Mouse (Mus musculus): ENCODE results near the gene Psmd8.
"Not testable (repeated sequence)": the region's sequence is repeated elsewhere in the genome, so short reads cannot be mapped to it uniquely, and the experiment has no call there.

The Psmd8 gene

DNA sequence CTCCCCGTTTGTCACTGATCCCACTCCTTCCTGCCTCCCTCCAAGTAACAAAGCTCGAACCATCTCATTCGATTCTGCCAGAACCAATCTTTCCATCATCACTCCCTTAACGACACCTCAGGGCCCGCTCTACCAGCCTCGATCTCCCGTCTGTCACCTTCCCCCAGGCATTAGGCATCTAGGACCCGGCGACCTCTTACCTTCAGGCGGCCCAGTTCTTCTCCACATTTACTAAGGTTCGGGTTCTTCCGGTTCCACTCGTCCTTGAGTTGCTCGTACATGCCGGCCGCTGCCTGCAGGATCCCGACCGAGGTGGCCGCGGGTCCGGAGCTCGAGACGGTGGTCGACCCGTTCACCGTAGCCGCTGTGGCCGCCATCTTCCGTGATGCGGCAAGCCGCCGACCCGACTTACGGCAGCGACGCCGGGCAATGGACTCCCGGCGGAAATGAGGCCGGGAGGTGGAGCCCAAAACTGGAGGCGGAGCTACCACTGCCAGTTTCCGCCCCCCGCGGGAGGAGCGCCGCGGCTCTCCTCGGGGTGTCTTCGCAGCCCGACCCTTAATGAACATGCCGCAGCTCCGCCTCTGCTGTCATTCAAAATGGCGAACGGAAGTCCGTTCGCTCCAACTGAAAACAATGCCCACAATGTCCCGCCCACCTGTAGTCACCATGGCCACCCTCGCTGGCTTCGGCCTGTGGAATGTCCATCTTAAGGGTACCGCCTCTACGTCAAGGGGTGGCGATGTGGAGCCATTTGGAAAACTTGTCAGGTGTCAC lies at the start of gene Psmd8:
Gene Psmd8, minus strand, starts transcription at position 625 of the 777 bp plus-strand sequence.
- DNase-seq (ENCODE audit: low spot score): peak; percentile 99

DNA sequence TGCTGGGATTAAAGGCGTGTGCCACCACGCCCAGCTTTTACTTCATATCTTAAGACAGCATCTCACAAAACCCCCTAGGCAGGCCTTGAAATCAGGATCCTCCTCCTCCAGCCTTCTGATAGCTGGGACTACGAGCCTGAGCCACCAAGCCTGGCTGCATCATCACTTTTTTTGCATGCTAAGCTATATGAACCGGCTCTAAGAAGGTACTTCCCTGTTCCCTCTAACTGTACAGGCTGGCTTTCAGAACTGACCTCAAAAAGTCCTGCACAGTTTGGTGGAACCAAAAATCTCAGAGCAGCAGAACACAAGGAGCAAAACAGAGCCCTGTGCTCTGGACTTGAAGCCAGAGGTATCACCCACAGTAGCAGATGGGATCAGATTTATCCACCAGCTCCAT lies 47.7 kb upstream of the Psmd8 start:
- no peak for DNase-seq (ENCODE audit: low spot score)

DNA sequence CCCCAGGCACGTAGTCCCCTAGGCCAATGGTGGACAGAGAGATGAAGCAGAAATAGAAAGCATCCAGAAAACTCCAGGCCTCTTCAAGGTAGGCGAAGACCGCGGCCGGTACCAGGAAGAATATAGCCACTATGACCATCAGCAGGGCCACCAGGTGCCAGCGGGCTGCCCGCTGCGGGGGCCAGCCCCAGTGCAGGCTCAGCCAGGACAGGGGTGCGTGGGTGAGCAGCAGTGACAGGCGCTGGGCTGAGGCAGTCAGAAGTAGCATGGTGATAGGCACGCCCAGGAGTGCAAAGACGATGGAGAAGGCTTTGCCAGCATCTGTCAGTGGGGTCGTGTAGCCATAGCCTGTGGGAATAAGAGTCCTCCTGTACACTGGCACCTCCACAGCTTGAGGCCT lies 45.0 kb upstream of the Psmd8 start:
- no peak for DNase-seq (ENCODE audit: low spot score)

DNA sequence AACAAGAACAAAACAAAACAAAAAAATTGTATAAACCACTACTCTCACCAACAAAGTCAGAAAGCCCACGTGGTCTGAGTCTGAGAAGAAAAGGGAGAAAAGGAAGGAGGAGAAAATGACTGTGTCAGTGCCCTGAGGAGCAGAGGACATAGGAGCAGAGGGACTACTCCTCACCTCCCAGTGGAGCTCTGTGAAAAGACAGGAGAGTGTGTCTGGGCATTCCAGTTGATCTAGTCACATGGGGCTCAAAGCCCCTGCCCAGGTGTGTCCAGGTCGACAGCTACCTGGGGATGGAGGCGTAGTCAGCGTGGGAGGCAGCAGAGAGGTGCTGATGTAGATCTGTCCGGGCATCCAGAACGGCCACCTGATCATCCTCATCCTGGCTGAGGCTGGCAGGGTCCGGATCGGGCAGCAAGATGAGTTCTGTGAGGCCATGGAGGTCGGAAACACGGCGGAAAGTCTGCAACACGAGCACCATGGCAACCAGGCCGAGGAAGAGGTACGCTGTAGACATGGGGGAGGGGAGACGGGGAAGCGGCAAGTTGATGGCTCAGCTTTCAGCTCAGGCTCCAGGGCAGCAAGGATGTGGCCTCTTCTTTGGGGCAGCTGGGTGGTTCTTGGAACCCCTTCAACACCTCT lies 44.4 kb upstream of the Psmd8 start:
- peak; percentile 80 for DNase-seq (ENCODE audit: low spot score)

DNA sequence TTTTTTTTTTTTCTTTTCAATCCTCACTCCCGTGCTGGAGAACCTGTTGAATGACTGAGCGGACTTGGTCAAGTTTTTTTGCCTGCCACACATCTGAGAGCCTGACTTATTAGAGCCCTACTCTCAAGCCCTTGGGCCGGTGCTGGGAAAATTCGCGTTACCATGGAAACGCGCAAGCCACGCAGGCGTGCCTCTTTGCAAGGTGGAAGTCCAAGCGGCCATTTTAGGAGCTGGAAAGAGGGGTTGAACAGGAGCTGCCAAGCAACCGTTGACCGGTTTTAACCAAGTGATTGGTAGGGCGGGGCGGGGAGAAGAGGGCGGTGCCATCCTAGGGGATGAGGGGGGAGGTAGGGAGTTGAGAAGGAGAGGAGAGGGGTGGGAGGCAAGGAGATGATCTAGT lies 34.3 kb upstream of the Psmd8 start:
- no peak for DNase-seq (ENCODE audit: low spot score)

DNA sequence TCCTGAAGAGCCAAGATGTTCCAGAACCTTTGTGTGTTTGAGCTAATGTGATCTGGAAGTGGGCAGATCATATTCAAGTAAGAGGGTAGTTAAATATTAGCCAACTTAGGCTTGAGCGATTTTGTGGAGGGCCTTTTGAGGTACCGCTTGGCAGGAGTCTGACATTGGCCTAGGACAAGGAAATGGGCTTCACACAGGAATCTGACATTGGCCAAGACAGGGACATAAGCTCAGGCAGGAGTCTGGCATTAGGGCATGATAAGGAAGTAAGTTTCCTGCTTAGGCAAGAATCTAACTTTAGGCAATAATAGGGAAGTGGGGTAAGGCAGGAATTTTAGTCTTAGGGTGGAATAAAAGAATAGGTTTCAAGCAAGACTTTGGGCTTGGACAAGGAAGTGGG lies 33.7 kb upstream of the Psmd8 start:
- no peak for DNase-seq (ENCODE audit: low spot score)

DNA sequence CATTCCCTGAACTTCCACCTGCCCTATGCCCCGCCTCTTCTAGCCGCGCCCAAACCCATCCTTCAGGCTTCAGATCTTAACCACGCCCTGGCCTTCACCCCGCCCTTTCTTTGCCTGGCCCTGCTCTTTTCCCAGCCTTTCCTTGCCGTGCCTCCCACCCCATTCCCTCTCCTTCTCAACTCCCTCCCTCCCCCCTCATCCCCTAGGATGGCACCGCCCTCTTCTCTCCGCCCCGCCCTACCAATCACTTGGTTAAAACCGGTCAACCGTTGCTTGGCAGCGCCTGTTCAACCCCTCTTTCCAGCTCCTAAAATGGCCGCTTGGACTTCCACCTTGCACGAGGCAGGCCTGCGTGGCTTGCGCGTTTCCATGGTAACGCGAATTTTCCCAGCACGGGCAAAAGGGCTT lies 33.2 kb upstream of the Psmd8 start, which contains the start of gene Catsperg1:
Gene Catsperg1, minus strand, starts transcription at position 361 of the 408 bp plus-strand sequence.
- peak; percentile 84 for DNase-seq (ENCODE audit: low spot score)

DNA sequence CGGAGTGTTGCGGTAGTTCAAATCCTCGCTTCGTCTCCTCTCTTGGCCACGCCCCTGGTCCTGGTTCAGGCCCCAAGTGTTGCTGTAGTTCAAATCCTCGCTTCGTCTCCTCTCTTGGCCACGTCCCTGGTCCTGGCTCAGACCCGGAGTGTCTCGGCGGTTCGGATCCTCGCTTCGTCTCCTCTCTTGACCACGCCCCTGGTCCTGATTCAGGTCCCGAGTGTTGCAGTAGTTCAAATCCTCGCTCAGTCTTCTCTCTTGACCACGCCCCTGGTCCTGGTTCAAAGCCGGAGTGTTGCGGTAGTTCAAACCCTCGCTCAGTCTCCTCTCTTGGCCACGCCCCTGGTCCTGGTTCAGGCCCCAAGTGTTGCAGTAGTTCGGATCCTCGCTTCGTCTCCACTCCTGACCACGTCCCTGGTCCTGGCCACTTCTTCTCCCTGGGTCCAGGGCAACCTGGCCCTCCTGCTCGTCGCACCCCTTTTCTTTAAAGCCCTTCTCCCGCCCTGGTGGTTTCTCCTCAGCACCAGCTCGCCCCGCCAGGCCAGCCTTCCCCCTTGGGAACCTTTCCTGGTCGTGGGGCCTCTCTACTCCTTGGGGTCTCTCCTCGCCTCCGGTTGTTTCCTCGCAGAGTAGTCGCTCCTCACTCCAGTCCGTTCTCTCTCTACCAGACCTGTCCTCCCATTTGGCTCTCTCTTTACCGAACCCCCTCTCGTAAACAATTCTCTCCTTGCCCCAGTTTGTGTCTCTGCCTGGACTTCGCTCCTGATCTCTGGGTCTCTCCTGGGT lies 32.5 kb upstream of the Psmd8 start:
- DNase-seq (ENCODE audit: low spot score): not testable (repeated sequence)

DNA sequence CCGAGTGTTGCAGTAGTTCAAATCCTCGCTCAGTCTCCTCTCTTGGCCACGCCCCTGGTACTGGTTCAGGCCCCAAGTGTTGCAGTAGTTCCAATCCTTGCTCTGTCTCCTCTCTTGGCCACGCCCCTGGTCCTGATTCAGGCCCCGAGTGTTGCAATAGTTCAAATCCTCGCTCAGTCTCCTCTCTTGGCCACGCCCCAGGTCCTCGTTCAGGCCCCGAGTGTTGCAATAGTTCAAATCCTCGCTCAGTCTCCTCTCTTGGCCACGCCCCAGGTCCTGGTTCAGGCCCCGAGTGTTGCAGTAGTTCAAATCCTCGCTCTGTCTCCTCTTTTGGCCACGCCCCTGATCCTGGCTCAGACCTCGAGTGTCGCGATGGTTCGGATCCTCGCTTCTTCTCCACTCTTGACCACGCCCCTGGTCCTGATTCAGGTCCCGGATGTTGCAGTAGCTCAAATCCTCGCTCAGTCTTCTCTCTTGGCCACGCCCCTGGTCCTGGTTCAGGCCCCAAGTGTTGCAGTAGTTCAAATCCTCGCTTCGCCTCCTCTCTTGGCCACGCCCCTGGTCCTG lies 31.8 kb upstream of the Psmd8 start:
- peak; percentile 48 for DNase-seq (ENCODE audit: low spot score)

DNA sequence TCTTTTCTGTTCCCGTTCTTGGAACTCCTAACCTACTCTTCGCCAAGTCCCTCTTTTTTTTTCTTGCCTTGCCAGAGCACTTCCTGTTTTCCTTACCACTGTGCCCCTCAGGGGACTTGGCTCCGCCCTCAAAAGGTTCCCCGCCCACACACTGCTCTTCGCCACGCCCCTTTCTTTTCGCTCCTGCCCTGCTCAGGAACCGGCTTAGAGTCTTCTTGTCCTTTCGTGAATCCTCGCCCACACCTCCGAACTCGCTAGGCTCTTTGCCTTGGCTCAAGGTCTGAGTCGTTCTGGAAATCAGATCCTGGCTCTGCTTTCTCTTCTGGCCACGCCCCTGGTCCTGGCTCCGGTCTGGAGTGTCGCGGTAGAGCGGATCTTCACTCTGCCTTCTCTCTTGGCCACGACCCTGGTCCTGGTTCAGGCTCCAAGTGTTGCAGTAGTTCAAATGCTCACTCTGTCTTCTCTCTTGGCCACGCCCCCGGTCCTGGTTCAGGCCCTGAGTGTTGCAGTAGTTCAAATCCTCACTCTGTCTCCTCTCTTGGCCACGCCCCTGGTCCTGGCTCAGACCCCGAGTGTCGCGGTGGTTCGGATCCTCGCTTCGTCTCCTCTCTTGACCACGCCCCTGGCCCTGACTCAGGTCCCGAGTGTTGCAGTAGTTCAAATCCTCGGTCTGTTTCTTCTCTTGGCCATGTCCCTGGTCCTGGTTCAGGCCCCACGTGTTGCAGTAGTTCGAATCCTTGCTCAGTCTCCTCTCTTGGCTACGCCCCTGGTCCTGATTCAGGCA lies 31.1 kb upstream of the Psmd8 start:
- peak; percentile 88 for DNase-seq (ENCODE audit: low spot score)

DNA sequence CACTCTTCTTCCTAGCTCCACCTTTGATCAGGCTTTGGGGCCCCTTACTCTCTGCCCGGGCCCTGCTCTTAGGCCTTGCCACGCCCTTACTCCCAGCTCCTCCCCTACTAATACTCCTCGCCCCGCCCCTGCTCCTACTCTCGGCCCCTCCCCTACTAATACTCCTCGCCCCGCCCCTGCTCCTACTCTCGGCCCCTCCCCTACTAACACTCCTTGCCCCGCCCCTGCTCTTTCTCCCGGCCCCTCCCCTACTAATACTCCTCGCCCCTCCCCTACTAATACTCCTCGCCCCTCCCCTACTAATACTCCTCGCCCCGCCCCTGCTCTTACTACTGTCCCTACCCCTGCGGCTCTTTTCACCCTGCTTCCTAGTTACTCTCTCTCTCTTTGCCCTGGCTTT lies 30.5 kb upstream of the Psmd8 start:
- DNase-seq (ENCODE audit: low spot score): not testable (repeated sequence)

DNA sequence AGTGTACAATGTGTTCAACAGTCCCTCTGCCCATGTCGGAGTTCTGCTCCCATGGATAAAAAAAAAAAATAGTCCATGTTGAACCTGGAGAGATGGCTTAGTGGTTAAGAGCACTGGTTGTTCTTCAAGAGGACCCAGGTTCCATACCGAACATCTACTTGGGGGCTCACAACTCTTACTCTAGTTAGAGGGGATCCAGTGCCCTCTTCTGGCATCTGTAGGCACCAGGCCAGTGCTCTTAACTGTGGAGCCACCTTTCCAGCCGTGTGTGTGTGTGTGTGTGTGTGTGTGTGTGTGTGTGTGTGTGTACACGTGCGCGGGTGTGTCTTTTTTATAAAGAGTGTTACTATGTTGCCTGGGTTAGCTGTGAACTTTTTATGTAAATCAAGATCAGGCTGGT lies 22.1 kb upstream of the Psmd8 start:
- DNase-seq (ENCODE audit: low spot score): no peak

DNA sequence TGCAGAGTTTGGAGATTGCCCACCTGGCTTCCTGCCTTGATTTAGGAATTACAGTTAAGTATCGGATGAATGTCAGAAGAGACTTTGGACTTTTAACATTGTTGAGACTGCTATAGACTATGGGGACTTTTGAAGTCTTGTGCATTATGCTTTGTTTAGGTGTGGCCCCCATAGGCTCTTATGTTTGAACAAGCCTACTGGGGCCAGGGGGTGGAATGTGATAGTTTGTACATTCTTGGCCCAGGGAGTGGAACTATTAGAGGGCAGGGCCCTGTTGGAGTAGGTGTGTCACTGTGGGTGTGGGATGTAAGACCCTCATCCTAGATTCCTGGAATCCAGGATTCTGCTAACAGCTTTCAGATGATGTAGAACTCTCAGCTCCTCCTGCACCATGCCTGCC lies 13.7 kb upstream of the Psmd8 start:
- not testable (repeated sequence) for DNase-seq (ENCODE audit: low spot score)

DNA sequence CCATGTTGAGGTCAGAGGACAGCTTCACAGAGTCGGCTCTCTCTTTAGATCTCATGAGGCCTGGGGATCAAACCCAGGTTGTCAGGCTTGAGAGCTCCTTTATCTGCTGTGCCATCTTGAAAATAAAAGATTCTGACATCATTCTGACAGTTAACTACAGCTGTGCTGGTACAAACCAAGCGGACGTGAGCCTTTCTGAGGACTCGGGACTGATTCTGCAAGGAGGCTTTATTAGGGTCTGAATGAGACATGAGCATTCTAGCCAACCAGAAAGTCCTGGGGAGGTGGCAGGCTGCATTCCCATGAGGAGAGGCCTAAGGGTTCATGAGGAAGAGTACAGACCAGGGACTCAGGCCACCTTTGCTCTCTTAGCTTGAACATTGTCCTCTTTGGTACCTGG lies 822 bp upstream of the Psmd8 start:
- DNase-seq (ENCODE audit: low spot score): not testable (repeated sequence)

DNA sequence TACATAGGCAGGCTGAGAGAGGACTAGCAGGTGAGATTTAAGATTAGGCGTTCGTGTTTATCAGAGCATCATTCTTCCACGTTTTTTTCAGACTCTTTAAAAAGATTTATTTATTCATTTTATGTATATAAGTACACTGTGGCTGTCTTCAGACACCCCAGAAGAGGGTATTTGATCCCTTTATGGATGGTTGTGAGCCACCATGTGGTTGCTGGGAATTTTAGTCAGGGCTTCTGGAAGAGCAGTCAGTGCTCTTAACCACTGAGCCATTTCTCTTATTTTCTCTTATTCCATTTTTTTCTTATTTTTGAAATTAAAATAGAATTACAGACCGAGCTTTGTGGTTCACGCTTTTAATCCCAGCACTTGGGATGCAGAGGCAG lies 344 bp upstream of the Psmd8 start:
- DNase-seq (ENCODE audit: low spot score): no peak

DNA sequence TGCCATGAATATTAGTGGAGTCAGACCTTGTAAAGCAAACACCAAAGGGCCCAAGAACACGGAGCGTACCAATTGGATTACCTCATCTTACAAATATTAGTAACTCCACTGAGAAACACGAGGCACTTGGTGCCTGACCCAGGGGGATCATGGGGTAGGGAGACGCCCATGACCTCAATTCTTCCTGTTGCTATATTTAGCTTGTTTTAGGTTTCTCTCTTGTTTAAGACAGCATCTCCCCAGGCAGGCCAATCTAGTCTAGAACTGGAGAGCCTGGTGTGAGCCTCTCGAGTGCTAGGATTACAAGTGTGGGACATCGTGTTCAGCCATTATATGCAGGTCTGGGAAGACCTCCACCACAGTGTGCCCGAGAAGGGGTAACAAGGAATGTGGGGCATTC lies 1.2 kb downstream of the Psmd8 start:
- no peak for DNase-seq (ENCODE audit: low spot score)

DNA sequence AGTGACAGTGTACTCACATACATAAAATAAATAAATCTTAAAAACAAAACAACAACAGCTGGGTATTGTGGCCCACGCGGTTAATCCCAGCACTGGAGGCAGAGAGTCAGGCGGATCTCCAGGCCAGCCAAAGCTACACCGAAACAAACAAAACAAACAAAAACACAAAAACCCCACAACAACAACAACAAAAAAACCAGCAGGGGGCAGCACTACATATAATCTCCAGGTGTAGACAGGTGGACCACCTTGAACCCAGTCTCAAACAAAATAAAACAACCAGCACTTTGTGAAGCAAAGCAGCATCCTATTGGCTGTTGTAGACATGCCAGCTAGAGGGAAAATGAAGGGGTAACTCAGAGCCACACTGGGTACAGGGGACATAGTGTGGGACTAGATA lies 2.4 kb downstream of the Psmd8 start:
- no peak for DNase-seq (ENCODE audit: low spot score)

DNA sequence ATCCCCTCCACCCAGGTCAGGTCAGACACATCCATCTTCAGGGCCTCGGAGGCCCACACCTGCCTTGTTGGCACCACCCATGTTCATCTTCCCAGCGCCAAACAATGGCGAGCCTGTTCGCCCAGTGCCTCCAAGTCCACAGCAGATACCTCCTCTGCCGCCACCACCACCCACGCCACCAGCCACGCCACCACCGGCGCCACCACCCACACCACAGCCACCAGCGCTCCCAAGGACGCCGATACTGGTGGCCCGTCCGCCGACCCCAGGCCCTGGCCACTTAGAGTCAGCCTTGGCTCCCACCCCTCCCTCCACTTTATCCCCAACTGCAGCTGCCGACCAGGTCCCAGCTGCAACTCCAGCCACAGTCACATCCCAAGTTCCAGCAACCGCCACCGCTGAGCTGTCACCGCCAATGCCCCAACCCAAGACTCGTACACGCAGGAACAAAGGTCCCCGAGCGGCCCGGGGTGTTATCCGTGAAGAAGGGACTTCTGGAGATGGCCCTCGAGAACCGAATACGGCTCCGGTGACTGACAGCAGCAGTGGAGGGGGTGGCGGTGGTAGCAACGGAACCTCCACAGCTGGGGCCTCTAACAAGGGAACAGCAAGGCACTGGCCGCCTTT lies 8.0 kb downstream of the Psmd8 start:
- no peak for DNase-seq (ENCODE audit: low spot score)

DNA sequence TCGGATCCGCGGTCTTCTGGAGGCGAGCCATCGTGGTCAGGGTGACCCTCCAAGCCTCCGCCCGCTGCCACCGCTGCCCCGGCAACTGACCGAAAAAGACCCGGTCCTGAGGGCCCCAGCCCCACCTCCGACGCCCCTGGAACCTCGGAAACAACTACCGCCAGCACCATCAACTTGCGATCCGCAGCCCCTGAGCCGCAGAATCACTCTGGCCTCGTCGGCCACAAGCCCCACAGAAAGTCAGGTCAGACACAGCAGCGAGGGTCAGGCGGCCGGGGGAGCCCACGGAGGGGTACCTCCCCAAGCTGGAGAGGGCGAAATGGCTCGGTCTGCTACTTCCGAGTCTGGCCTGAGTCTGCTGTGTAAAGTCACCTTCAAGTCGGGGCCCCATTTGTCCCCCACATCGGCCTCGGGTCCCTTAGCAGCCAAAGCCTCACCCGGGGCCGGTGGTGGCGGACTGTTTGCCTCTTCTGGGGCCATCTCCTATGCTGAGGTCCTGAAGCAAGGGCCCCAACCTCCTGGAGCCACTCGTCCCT lies 8.9 kb downstream of the Psmd8 start:
- DNase-seq (ENCODE audit: low spot score): no peak

DNA sequence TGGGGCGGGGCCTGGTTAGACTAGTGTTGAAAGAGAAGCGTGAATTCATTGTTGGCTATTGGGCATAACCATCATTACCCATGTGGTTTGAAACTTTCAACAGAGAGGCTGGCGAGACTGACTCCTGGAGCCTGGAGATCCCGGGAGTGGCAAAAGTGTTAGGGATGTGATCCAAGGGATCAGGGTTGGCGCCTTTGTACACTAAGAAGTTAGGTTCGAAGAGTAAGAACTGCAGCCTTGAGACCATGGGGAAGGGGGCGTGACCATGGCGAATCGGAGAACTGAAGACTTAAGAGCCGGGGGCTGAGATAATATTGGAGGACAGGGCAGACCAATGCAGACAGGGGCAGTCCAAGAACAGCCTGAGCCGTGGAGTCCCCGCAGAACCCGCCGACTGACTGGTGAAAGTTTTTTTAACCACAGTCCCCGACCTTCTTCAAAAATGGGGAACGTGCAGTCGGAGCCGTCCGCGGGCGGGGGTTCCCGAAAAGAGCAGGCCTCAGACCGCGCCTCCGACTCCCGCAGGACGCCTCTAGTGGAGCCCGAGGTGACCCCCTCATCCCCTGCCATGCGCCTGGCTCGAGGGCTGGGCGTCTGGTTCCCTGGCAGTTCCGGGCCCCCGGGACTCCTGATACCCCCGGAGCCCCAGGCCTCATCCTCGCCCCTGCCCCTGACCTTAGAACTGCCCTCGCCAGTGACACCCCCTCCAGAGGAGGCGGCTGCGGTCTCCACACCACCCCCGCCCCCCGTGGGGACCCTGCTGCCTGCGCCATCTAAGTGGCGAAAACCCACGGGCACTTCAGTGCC lies 9.5 kb downstream of the Psmd8 start:
- DNase-seq (ENCODE audit: low spot score): peak; percentile 65
